ENCODE assay signal across 12 mouse cellular contexts in the genomic region with DNA sequence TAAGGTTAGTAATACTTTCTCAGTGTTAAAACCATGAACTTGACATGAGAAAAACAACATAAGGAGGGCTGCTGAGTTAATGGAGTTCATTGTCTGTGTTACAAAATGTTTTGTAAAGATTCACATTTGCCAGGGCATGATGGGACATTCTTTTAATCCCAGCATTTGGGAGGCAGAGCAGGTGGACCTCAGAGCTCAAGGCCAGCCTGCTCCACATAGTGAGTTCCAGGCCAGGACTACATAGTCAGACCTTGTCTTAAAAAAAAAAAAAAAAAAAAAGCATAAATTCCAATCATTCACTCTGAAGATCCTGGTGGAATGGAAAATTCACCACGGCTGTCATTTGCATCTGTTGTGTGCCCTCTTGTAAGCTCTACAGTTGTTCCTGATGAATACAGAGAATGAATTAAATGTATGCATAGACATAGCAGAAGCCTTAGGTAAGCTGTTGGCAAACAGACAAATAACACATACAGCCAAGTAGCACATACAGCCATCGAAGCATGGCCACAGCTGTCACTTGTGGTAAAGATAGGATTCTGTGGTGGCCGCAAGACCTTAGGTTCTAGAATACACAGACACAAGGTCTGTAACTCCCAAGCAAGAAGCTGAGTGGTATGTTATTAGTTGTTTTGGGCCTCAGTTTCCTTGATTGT. TPM values are rescaled to one million over a fixed set of nuclear protein-coding genes. Genes with fewer than 3 reads are reported as not detected.
DNase-seq lines count a peak whose midpoint lies in the region; ATAC-seq and TF ChIP-seq lines count a peak whose summit lies in the region.
"Had no signal": no experiment of that assay in that cellular context is flagged by ENCODE, and none has a peak within 500 bp of the region (broad histone marks: within the 10 kb centered on the region; RNA-seq: fewer than 3 reads in every experiment).

No protein-coding gene starts in this region.

- intact Hi-C loops in gastrocnemius, adult 2 months (cut with DNase I) = no loop called here
- intact Hi-C loops in gastrocnemius, postnatal 36 days (cut with DNase I) = no loop called here

- 58% methylated on average over 3 of the region's 3 CpGs for WGBS in lung, embryonic 14.5 days
- WGBS in embryonic facial prominence, embryonic 15.5 days = 36% methylated on average over 3 of the region's 3 CpGs

- H3K4me2 ChIP-seq in lung, embryonic 14.5 days = no peak overlapping the region
- no peak overlapping the region for H3K4me2 ChIP-seq in embryonic facial prominence, embryonic 15.5 days (replicated peaks)

- peaks cover 33% of the 10 kb centered on the region for H3K4me1 ChIP-seq in lung, embryonic 14.5 days (ENCODE audit: insufficient read depth)
- peaks cover 37% of the 10 kb centered on the region for H3K4me1 ChIP-seq in embryonic facial prominence, embryonic 15.5 days

- no peaks in the 10 kb centered on the region for H3K27me3 ChIP-seq in lung, embryonic 14.5 days (ENCODE audit: insufficient read depth, low read length)
- H3K27me3 ChIP-seq in embryonic facial prominence, embryonic 15.5 days = no peaks in the 10 kb centered on the region
- H3K27me3 ChIP-seq in splenic B cell, adult 2 months (ENCODE audit: control insufficient read depth, insufficient read depth, low read length, poor library complexity, severe bottlenecking) = no peaks in the 10 kb centered on the region

- H3K9ac ChIP-seq in lung, embryonic 14.5 days = no peak overlapping the region
- no peak overlapping the region for H3K9ac ChIP-seq in embryonic facial prominence, embryonic 15.5 days

- H3K9me3 ChIP-seq in lung, embryonic 14.5 days (ENCODE audit: low read depth, low read length) = no peaks in the 10 kb centered on the region
- no peaks in the 10 kb centered on the region for H3K9me3 ChIP-seq in embryonic facial prominence, embryonic 15.5 days (replicated peaks)

- H3K4me3 ChIP-seq in gastrocnemius, adult 2 months = no peak overlapping the region
- H3K4me3 ChIP-seq in lung, embryonic 14.5 days (ENCODE audit: low read depth, low read length) = no peak overlapping the region
- H3K4me3 ChIP-seq in embryonic facial prominence, embryonic 15.5 days (replicated peaks) = no peak overlapping the region

- TF ChIP-seq CTCF in gastrocnemius, adult 2 months (IDR thresholded peaks at IDR 0.05) = no peak
- TF ChIP-seq CTCF in lung, embryonic 14.5 days (IDR thresholded peaks at IDR 0.05; ENCODE audit: low read depth) = no peak

- ATAC-seq in lung, embryonic 14.5 days (ENCODE audit: insufficient read depth) = no peak
- peak; percentile 36 for ATAC-seq in embryonic facial prominence, embryonic 15.5 days (ENCODE audit: insufficient number of reproducible peaks, low FRiP score, low TSS enrichment, low read depth)
- ATAC-seq: activated CD4-positive, CD25-positive, alpha-beta regulatory T cell, adult 4 months; inflammation-experienced regulatory T-cells, adult 6 months had no signal

- DNase-seq in gastrocnemius, adult 2 months = no peak
- DNase-seq in gastrocnemius, postnatal 36 days = no peak
- no peak for DNase-seq in lung, embryonic 14.5 days
- DNase-seq in lung, postnatal 25 days (ENCODE audit: low spot score) = no peak
- DNase-seq in splenic B cell, adult 2 months (ENCODE audit: low read depth, low spot score) = peak; percentile 25
- no peak for DNase-seq in urinary bladder, postnatal 4 days (ENCODE audit: low spot score in 2 of 2)
- DNase-seq in cerebellum, adult 9-11 months = no peak
- DNase-seq: cerebellum, adult 11-12 months had no signal

- no peaks in the 10 kb centered on the region for H3K36me3 ChIP-seq in lung, embryonic 14.5 days (ENCODE audit: insufficient read depth)
- H3K36me3 ChIP-seq in embryonic facial prominence, embryonic 15.5 days = no peaks in the 10 kb centered on the region
- H3K36me3 ChIP-seq in splenic B cell, adult 2 months (ENCODE audit: control insufficient read depth, insufficient read depth, low read length, poor library complexity, severe bottlenecking) = no peaks in the 10 kb centered on the region

- peak overlapping the region; percentile 76 for H3K27ac ChIP-seq in gastrocnemius, adult 2 months
- H3K27ac ChIP-seq in lung, embryonic 14.5 days (ENCODE audit: low read depth) = peak overlapping the region; percentile 88
- peak overlapping the region; percentile 89 for H3K27ac ChIP-seq in embryonic facial prominence, embryonic 15.5 days (replicated peaks)
- H3K27ac ChIP-seq: macrophage had no signal

RNA-seq across cellular contexts. Expression of gene Ddc, which starts 25.7 kb away (rescaled TPM):
- total RNA-seq in gastrocnemius, adult 2 months (2021) = under 1 TPM; 0.61 to 0.81 TPM
- under 1 TPM; 0.66 to 0.86 TPM for total RNA-seq in gastrocnemius, postnatal 36 days (2021)
- 13.1 and 13.4 TPM in 2 replicates for polyA plus RNA-seq in lung, embryonic 14.5 days (2014; fragmentation: Nextera tagmentation; extraction: Ambion mirVana)
- polyA plus RNA-seq in embryonic facial prominence, embryonic 15.5 days (2015; fragmentation: Nextera tagmentation; extraction: Ambion mirVana) = 20.7 and 24.2 TPM in 2 replicates
- polyA plus RNA-seq: macrophage had no signal
